Mouse (Mus musculus) heart, embryonic 15.5 days (tissue): ENCODE measurements at regions not wholly inside any gene's neighbourhood (a gene's known extent, or its start where the extent isn't known, plus 50 kb on each side); places are given as distances from the start of the nearest gene placed in this dataset.
"Not testable (repeated sequence)": the region's sequence is repeated elsewhere in the genome, so short reads cannot be mapped to it uniquely, and the experiment has no call there.

Source experiments
- ATAC-seq: fragments of 200-750 bp; cut with Nextera tagmentation; replicated peaks from 2 replicates; pipeline ENCODE4 v1.8.0; 2017; ENCODE audit warnings: low read depth, moderate TSS enrichment; ENCODE audit not compliant: insufficient number of reproducible peaks, insufficient read depth, low FRiP score
- H3K27ac ChIP-seq: fragments of 300-500 bp; sonication (generic); 2 replicates; pipeline ENCODE4 v1.5.1; 2015; ENCODE audit warnings: mild to moderate bottlenecking, inconsistent platforms
- H3K27me3 ChIP-seq: fragments of 300-500 bp; sonication (generic); 2 replicates; pipeline ENCODE4 v1.6.1; 2015; ENCODE audit warnings: inconsistent platforms
- H3K36me3 ChIP-seq: fragments of 300-500 bp; sonication (generic); 2 replicates; pipeline ENCODE4 v1.6.1; 2015; ENCODE audit warnings: mild to moderate bottlenecking, inconsistent platforms
- H3K4me1 ChIP-seq: fragments of 300-500 bp; sonication (generic); replicated peaks from 2 replicates; pipeline ENCODE4 v1.6.1; 2015; ENCODE audit warnings: inconsistent platforms
- H3K4me2 ChIP-seq: fragments of 300-500 bp; sonication (generic); 2 replicates; pipeline ENCODE4 v1.6.1; 2015; ENCODE audit warnings: inconsistent platforms, mild to moderate bottlenecking, moderate library complexity
- H3K4me3 ChIP-seq: fragments of 300-500 bp; sonication (generic); 2 replicates; pipeline ENCODE4 v1.5.1; 2015; ENCODE audit warnings: mild to moderate bottlenecking, inconsistent platforms
- H3K9ac ChIP-seq: fragments of 300-500 bp; sonication (generic); 2 replicates; pipeline ENCODE4 v1.6.1; 2015; ENCODE audit warnings: mild to moderate bottlenecking, inconsistent platforms
- H3K9me3 ChIP-seq: fragments of 300-500 bp; sonication (generic); replicated peaks from 2 replicates; pipeline ENCODE4 v1.6.1; 2016; ENCODE audit warnings: inconsistent platforms
- WGBS: fragments of 180-500 bp; shearing (Covaris S2); methylation state at CpG from one replicate; pipeline ENCODE4 v1.1.7; 2015; ENCODE audit warnings: mixed read lengths; 5-methylcytosine and 5-hydroxymethylcytosine counted together

DNA sequence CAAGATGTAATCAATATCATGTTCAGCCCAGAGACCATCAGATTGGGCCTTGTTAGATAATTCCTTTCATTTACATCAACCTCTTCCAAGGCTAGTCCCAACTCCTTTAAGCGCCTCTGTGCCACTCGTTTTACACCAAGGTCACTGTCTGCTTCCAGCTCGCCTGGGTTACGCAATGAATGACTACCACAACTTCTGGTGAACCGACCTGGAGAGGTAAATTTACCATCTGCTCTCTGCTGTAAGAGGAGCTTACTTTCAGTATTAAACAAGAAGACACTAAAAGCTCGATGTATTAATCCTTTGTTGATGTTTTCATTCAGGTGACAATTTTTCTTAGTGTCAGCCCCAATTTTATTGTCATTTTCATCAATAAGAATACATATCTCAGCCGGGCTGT lies 51.7 kb upstream of the Fam174b start:
- H3K9me3 ChIP-seq = no peaks in the 10 kb centered on the region
- no peaks in the 10 kb centered on the region for H3K27me3 ChIP-seq
- no peak overlapping the region for H3K4me3 ChIP-seq
- no peaks in the 10 kb centered on the region for H3K36me3 ChIP-seq
- ATAC-seq = no peak
- no peak overlapping the region for H3K4me2 ChIP-seq
- no peak overlapping the region for H3K9ac ChIP-seq
- no peak overlapping the region for H3K27ac ChIP-seq
- WGBS = 80% methylated on average over 7 of the region's 7 CpGs
- no peaks in the 10 kb centered on the region; the same call in 1 of the 2 replicates for H3K4me1 ChIP-seq

DNA sequence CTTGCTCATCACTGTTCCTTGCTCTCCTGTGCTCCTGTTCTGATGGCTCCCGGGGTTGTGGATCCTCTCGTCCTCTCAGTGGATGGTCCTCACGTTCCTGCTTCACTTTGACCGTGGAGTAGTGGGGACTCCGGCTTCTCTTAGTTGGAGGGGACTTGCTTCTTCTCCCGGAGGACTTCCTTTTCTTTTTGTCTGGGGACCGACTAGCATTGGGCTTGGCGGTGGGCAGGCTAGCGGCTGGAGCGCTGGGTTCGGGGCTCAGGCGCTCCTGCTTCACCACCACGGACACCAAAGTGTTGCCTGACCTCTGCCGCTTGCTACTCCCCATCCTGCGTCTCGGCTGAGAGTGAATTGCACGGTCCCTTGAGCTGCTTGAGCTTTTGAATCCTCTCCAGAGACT lies 53.9 kb upstream of the Fam174b start:
- ATAC-seq, H3K36me3 ChIP-seq, H3K4me3 ChIP-seq, H3K9me3 ChIP-seq, H3K4me2 ChIP-seq, H3K9ac ChIP-seq, H3K27ac ChIP-seq, H3K4me1 ChIP-seq, H3K27me3 ChIP-seq: not testable (repeated sequence)
- WGBS = 87% methylated on average over 17 of the region's 17 CpGs

DNA sequence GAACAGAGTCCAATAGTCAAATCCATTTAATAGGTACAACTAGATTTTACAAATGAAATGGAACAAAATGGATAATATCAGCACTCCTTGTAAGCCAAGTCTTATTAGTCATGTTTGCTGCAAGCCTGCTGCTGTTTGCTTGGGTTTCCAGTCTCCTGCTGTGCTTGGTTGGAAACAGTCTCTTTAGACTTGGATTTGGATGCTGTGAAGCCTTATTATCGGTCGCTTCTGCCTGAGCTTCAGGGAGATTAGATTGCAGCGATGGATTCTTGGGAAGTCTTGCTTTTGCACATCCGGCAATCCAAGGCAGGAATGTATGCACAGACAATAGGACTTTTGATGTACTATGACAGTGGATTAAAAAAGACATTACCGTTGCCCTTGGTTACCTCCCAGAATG lies 57.3 kb upstream of the Fam174b start:
- Histone ChIP-seq H3K4me2 (no peak overlapping the region), H3K4me1 (no peaks in the 10 kb centered on the region), H3K4me3 (no peak overlapping the region), H3K9me3 (no peaks in the 10 kb centered on the region), H3K36me3 (no peaks in the 10 kb centered on the region), H3K27me3 (no peaks in the 10 kb centered on the region), H3K27ac (no peak overlapping the region), H3K9ac (no peak overlapping the region)
- 65% methylated on average over 5 of the region's 5 CpGs for WGBS
- ATAC-seq = no peak

DNA sequence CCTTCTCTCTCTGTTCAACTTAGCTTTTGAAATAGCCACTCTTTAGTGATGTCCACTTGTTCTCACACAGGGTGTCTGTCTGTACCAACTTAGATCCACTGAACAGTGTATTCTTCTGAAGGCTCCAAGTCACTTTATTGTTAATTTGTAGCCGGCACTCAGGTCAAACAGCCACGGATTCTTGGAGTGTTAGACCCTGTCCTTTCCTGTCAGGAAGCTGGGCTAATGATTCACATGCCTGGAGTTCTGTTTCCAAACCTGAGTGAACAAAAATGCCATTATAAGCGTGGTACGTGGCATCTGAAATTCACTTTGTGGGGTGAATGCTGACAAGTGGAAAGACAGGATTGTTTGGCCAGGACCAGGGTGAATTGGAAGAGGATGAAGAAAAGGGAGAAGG lies 69.5 kb upstream of the Fam174b start:
- no peak overlapping the region for H3K9ac ChIP-seq
- ATAC-seq = no peak
- no peaks in the 10 kb centered on the region for H3K9me3 ChIP-seq
- H3K4me2 ChIP-seq = no peak overlapping the region
- no peaks in the 10 kb centered on the region for H3K27me3 ChIP-seq
- no peaks in the 10 kb centered on the region for H3K4me1 ChIP-seq
- no peak overlapping the region for H3K27ac ChIP-seq
- H3K36me3 ChIP-seq = no peaks in the 10 kb centered on the region
- WGBS = 54% methylated on average over 4 of the region's 4 CpGs
- H3K4me3 ChIP-seq = no peak overlapping the region

DNA sequence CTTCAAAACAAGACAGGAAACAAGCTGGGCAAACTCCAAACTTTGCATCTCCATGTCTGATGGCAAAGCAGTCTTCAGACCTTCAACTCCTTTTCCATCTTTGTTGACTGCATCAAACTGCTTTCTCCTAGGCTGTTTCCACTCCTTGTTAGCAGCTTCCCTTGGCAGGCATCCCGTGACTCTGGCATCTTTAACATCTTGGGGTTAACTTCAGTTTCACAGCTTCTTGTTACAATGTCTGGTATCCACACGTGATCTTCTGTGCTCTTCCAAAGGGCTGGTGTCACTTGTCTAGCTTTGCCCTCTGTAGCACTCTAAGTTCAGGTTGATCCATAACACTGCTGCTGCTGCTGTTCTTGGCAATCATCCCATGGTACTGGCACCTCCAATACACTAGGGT lies 71.3 kb upstream of the Fam174b start:
- ATAC-seq = no peak
- Histone ChIP-seq H3K27me3 (no peaks in the 10 kb centered on the region; the same call in 1 of the 2 replicates), H3K9me3 (no peaks in the 10 kb centered on the region), H3K4me2 (no peak overlapping the region), H3K36me3 (no peaks in the 10 kb centered on the region), H3K9ac (no peak overlapping the region), H3K4me1 (no peaks in the 10 kb centered on the region), H3K4me3 (no peak overlapping the region), H3K27ac (no peak overlapping the region)
- WGBS = 60% methylated on average over 2 of the region's 2 CpGs

DNA sequence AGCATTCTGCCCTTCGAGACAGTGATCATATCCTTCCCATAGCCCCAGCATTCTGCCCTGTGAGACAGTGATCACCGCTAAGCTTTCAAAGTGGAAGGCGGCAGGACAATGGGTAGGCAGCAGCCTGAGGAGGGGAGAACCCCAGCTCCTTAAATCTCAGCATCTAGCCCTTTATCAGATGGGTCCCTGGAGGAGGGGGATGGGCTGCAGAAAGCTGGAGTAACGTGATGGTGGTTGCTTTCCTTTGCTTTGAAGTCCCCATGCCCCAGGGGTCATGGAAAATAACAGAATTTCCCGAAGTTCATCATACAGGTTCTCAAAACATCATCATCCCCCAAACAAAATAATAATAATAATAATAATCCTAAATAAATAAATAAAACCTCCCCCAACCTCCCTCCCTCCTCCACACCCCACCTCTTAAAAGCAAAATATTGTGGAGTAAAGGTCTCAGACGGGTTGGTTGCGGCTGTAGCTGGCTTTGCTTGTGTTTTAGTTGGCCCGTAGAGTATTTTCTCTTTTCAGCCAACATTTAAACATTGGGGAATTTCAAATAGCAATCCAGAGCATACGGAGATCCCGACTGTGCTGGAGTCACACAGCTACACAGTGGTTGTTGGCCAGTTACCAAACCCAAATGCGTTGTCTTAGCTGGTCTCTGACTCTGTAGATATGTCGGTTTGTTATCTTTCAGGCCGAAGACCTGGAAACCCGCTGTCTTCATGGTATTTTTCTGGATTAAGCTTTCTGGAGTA lies 73.0 kb upstream of the Fam174b start:
- Histone ChIP-seq H3K4me2 (no peak overlapping the region), H3K4me3 (no peak overlapping the region), H3K9ac (no peak overlapping the region), H3K4me1 (no peaks in the 10 kb centered on the region), H3K36me3 (no peaks in the 10 kb centered on the region), H3K9me3 (no peaks in the 10 kb centered on the region), H3K27ac (no peak overlapping the region), H3K27me3 (no peaks in the 10 kb centered on the region; the same call in 1 of the 2 replicates)
- peak; percentile 84 for ATAC-seq
- WGBS = 58% methylated on average over 14 of the region's 14 CpGs

DNA sequence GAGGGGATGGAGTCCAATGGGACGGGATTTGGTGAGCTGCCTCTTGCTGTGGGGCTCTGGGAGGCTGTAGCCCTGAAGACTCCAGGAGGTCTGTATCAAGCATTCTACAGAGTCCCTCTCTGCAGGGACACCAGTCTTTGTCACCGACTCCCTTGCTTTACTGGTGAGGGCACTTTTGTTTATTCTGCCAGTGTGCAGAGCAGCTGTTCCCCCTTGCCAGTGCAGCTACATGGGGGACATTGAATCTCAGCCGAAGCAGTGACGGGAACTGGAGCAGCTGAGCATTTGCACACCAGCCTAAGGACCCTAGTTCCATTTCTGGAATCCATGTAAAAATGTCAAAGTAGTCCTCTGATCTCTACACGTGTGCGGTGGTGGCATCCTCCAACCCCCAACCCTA lies 75.1 kb upstream of the Fam174b start:
- Histone ChIP-seq H3K9me3 (no peaks in the 10 kb centered on the region), H3K36me3 (no peaks in the 10 kb centered on the region), H3K27ac (no peak overlapping the region), H3K4me1 (no peaks in the 10 kb centered on the region), H3K4me3 (no peak overlapping the region), H3K4me2 (no peak overlapping the region), H3K27me3 (no peaks in the 10 kb centered on the region; the same call in 1 of the 2 replicates), H3K9ac (no peak overlapping the region)
- 68% methylated on average over 6 of the region's 6 CpGs for WGBS
- no peak for ATAC-seq

DNA sequence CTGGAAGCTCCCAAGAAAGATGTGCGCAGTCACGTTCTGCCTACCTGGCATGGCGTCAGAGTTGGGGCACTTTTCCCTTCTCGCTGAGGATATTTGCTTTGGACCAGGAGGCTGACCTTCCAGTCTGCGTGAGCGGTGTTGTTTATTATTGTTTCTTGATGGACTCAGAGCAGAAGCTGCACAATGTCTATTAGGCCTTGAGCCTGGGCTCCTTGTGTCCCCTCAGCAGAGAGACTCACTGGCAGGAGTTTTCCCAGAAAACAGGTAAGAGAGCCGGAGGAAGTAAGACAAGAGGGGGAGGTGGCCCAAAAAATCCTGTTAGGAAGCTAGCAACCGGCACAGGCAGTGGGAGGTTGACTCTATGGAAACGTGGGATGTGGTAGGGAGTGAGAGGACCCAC lies 77.6 kb upstream of the Fam174b start:
- 68% methylated on average over 9 of the region's 9 CpGs for WGBS
- H3K36me3 ChIP-seq = no peaks in the 10 kb centered on the region

DNA sequence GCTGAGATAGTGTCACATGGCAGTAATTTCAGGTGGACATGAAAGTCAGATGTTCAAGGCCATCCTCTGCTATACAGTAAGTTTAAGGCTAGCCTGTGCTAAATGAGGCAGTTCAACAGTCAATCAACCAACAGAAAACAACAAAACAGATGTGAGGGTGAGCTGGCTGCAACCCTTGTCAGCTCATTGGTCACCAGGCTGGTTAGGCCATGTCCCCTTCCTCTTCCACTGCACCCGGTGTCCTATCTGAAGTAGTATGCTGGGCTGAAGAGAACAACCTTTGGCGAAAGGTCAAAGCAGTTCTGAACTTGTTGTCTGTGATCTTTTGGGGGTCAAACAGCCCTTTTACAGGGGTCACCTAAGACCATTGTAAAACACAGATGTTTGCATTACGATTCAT lies 78.2 kb upstream of the Fam174b start:
- WGBS = 93% methylated on average over 3 of the region's 3 CpGs
- no peak for ATAC-seq
- no peaks in the 10 kb centered on the region for H3K9me3 ChIP-seq
- no peak overlapping the region for H3K4me3 ChIP-seq
- no peak overlapping the region for H3K4me2 ChIP-seq
- no peaks in the 10 kb centered on the region; the same call in none of the 2 replicates for H3K27me3 ChIP-seq
- no peaks in the 10 kb centered on the region for H3K36me3 ChIP-seq
- no peak overlapping the region for H3K9ac ChIP-seq
- H3K27ac ChIP-seq = no peak overlapping the region
- H3K4me1 ChIP-seq = peaks cover 5% of the 10 kb centered on the region; the same call in 1 of the 2 replicates

More for the DNA sequence above, 77.6 kb upstream of the Fam174b start:
- no peak for ATAC-seq
- Histone ChIP-seq H3K4me1 (peaks cover 1% of the 10 kb centered on the region; the same call in 1 of the 2 replicates), H3K27ac (no peak overlapping the region), H3K27me3 (no peaks in the 10 kb centered on the region; the same call in none of the 2 replicates), H3K9ac (no peak overlapping the region), H3K9me3 (no peaks in the 10 kb centered on the region), H3K4me2 (no peak overlapping the region), H3K4me3 (no peak overlapping the region)

DNA sequence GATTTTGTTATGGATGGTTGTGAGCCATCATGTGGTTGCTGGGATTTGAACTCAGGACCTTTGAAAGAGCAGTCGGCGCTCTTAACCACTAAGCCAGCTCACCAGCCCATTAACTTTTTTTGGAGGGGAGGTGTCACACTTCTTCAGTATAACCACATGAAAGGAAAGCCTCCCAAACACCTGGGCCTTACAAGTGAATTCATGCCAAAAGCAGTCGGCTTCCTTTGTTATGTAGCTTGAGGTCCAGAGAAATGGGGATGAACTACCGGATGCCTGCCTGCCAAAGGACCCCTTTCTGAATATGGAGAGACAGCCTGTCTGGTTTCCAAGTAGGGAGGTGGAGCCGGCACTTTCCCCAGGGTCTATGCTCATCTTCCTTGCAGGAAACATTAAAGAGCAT lies 80.6 kb upstream of the Fam174b start:
- no peak for ATAC-seq
- no peak overlapping the region for H3K4me2 ChIP-seq
- H3K4me1 ChIP-seq = peaks cover 5% of the 10 kb centered on the region; the same call in 1 of the 2 replicates
- H3K36me3 ChIP-seq = no peaks in the 10 kb centered on the region
- H3K27me3 ChIP-seq = no peaks in the 10 kb centered on the region; the same call in 1 of the 2 replicates
- H3K9ac ChIP-seq = no peak overlapping the region
- 82% methylated on average over 5 of the region's 5 CpGs for WGBS
- no peaks in the 10 kb centered on the region for H3K9me3 ChIP-seq
- H3K4me3 ChIP-seq = no peak overlapping the region
- no peak overlapping the region for H3K27ac ChIP-seq

DNA sequence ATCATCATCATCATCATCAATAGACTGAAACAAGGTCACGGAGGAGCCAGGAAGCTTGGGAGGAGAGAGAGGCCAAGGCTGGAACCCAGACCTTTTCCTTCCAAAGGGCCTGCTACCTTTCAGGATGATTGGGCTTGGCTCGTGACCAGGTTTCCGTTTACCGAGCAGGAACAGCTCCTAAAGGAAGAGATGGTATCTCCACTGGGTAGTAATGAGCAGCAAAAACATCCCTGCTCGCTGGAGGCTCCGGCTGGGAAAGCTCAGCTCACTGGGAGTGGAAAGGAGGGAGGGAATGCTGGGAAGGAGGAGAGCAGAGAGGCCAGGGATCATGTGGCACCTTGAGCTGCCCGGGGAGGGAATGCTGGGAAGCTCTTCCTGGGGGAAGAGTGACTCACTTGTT lies 82.8 kb upstream of the Fam174b start:
- peaks cover 4% of the 10 kb centered on the region for H3K27me3 ChIP-seq
- H3K9ac ChIP-seq = no peak overlapping the region
- ATAC-seq = peak; percentile 50

DNA sequence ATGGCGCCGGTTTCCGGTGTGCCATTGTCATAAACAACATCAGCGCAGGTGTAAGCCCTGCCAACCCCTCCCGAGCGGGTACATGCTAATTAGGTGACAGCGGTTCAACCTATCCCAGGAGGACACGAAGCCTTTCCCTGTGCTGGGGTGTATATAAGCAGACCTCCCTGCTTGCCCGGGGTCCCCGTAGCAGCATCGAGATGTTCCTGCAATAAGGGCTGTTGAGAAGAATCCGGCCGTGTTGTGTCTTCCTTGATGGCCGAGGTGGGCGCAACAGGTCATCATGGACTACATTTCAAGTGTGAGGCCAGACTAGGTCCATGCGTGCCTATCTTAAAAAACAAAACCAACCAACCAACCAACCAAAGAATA lies 83.7 kb upstream of the Fam174b start:
- not testable (repeated sequence) for H3K9me3 ChIP-seq, H3K27ac ChIP-seq, ATAC-seq, H3K9ac ChIP-seq, H3K36me3 ChIP-seq, H3K4me3 ChIP-seq, H3K4me1 ChIP-seq, H3K4me2 ChIP-seq, H3K27me3 ChIP-seq
- WGBS = 96% methylated on average over 16 of the region's 16 CpGs

More for the DNA sequence above, 82.8 kb upstream of the Fam174b start:
- Histone ChIP-seq H3K9me3 (no peaks in the 10 kb centered on the region), H3K4me3 (no peak overlapping the region), H3K27ac (no peak overlapping the region), H3K4me1 (peaks cover 7% of the 10 kb centered on the region; the same call in 1 of the 2 replicates), H3K4me2 (no peak overlapping the region), H3K36me3 (no peaks in the 10 kb centered on the region)
- 24% methylated on average over 7 of the region's 7 CpGs for WGBS
